Mouse (Mus musculus): Measurements from ENCODE around the gene Dusp18. TPM values are rescaled to one million over a fixed set of nuclear protein-coding genes. Genes with fewer than 3 reads are reported as not detected.

Gene Dusp18
- polyA plus RNA-seq, 1 experiment from 2014 or later, result 11.5 TPM

DNA sequence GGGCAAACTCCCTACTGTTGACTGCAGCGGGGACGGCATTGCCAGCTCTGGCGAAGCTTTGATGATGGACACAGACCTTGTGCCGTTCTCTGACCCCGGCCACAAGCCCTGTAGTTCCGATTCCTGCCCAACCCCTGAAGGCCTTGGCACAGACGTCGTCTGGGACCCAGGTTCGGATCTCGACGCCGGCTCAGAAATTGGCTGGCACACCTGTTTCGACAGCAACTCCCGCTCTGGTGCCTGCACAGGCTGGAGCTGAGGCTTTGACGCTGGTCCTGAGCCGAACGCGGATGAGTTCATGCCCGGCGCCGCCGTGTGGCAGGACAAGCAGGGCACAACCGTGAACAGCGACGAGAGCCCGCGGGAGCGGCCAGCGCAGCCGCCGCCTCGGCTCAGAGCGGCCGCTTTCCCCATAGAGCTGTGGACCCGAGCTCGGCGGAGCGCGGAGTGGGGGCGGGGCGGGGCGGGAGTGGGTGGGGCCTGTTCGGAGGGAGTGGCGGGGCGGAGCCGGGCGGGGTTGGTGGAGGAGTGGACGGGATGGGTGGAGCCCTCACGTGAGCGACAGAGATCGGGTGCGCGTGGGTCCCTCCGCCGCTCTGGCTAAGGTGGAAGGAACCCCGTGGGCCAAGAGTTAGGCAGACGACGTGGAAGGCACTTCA lies 31.5 kb upstream of the Dusp18 start, which contains the start of gene Osbp2:
TSS of gene Osbp2 (minus strand) at position 450 of the 659 bp plus-strand sequence.
- 5% methylated on average over 53 of the region's 58 CpGs for WGBS
- H3K4me2 ChIP-seq (ENCODE audit: low read length), result peak within 1 kb of the TSS; percentile 90
- H3K9ac ChIP-seq (ENCODE audit: low read length), result peak within 1 kb of the TSS; percentile 65
- H3K27me3 ChIP-seq (ENCODE audit: control insufficient read depth, insufficient read depth, low read length), result peaks cover 26% of the 10 kb centered on the region
- H3K9me3 ChIP-seq (ENCODE audit: control insufficient read depth, low read length), result no peaks in the 10 kb centered on the region
- H3K27ac ChIP-seq (replicated peaks in 1 of 2; ENCODE audit: control insufficient read depth in 1 of 2, insufficient read depth in 1 of 2, low read depth in 2 of 2, low read length in 2 of 2), result no peak within 1 kb of the TSS
- ATAC-seq (ENCODE audit: insufficient number of reproducible peaks, insufficient read depth, low FRiP score, low read depth), result peak; percentile 93
- peaks cover 7 to 10% of the 10 kb centered on the region in 2 experiments; a peak in 3 of 4 replicates for H3K4me1 ChIP-seq (ENCODE audit: control insufficient read depth in 2 of 2, insufficient read depth in 2 of 2, low read length in 2 of 2)
- no peaks in the 10 kb centered on the region for H3K36me3 ChIP-seq (ENCODE audit: control insufficient read depth, insufficient read depth, low read length)
- peak within 1 kb of the TSS; percentile 49 to 55 for H3K4me3 ChIP-seq (ENCODE audit: control insufficient read depth in 1 of 2, insufficient read depth in 1 of 2, low read depth in 1 of 2, low read length in 2 of 2)

DNA sequence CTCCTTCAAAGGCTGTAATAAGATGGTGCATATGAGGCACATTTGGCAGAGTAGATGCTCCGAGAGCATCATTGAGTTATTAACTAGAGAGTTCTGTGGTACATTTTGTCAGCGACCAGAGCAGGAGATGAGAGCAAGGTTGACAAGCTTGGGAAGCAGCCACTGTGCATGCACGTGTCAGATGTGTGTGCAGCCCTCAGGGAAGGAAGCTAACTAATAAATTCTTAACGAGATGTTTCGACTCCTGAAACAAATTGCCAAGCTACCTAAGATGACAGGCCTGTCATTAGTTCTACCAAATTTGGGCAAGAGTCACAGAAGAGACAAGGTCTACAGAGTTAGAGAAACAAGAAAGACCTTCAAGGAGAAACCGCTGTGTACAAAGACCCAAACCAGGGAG lies 30.7 kb upstream of the Dusp18 start:
- Histone ChIP-seq H3K4me1 (ENCODE audit: control insufficient read depth in 2 of 2, insufficient read depth in 2 of 2, low read length in 2 of 2) (peaks cover 7 to 10% of the 10 kb centered on the region in 2 experiments; a peak in 3 of 4 replicates), H3K27me3 (ENCODE audit: control insufficient read depth, insufficient read depth, low read length) (peaks cover 26% of the 10 kb centered on the region)
- no peak for ATAC-seq (ENCODE audit: insufficient number of reproducible peaks, insufficient read depth, low FRiP score, low read depth)

GRCm38 (mm10) chr11:3876419-3876818 lies 18.6 kb upstream of the Dusp18 start:
- Histone ChIP-seq H3K27me3 (ENCODE audit: control insufficient read depth, insufficient read depth, low read length) (no peaks in the 10 kb centered on the region), H3K4me3 (ENCODE audit: control insufficient read depth in 1 of 2, insufficient read depth in 1 of 2, low read depth in 1 of 2, low read length in 2 of 2) (no peak overlapping the region), H3K27ac (replicated peaks in 1 of 2; ENCODE audit: control insufficient read depth in 1 of 2, insufficient read depth in 1 of 2, low read depth in 2 of 2, low read length in 2 of 2) (no peak overlapping the region), H3K4me2 (ENCODE audit: low read length) (no peak overlapping the region), H3K4me1 (ENCODE audit: control insufficient read depth in 2 of 2, insufficient read depth in 2 of 2, low read length in 2 of 2) (no peaks in the 10 kb centered on the region), H3K9me3 (ENCODE audit: control insufficient read depth, low read length) (no peaks in the 10 kb centered on the region), H3K9ac (ENCODE audit: low read length) (no peak overlapping the region), H3K36me3 (ENCODE audit: control insufficient read depth, insufficient read depth, low read length) (no peaks in the 10 kb centered on the region)
- 71% methylated on average over 6 of the region's 6 CpGs for WGBS
- ATAC-seq (ENCODE audit: insufficient number of reproducible peaks, insufficient read depth, low FRiP score, low read depth), result no peak

More for the DNA sequence above, 30.7 kb upstream of the Dusp18 start:
- Histone ChIP-seq H3K36me3 (ENCODE audit: control insufficient read depth, insufficient read depth, low read length) (no peaks in the 10 kb centered on the region), H3K9me3 (ENCODE audit: control insufficient read depth, low read length) (no peaks in the 10 kb centered on the region), H3K27ac (replicated peaks in 1 of 2; ENCODE audit: control insufficient read depth in 1 of 2, insufficient read depth in 1 of 2, low read depth in 2 of 2, low read length in 2 of 2) (no peak overlapping the region), H3K9ac (ENCODE audit: low read length) (no peak overlapping the region), H3K4me3 (ENCODE audit: control insufficient read depth in 1 of 2, insufficient read depth in 1 of 2, low read depth in 1 of 2, low read length in 2 of 2) (peak overlapping the region in 1 of 2 experiments; percentile 49; a peak in 2 of 4 replicates), H3K4me2 (ENCODE audit: low read length) (peak overlapping the region; percentile 90)
- WGBS, result 47% methylated on average over 6 of the region's 6 CpGs

- WGBS, result 63% methylated on average over 7 of the region's 7 CpGs
- H3K4me2 ChIP-seq (ENCODE audit: low read length), result no peak overlapping the region
- no peak for ATAC-seq (ENCODE audit: insufficient number of reproducible peaks, insufficient read depth, low FRiP score, low read depth)
These were observed 16.4 kb upstream of the Dusp18 start for GRCm38 (mm10) chr11:3878660-3879059.

GRCm38 (mm10) chr11:3879836-3880235 lies 15.2 kb upstream of the Dusp18 start:
- H3K27ac ChIP-seq (replicated peaks in 1 of 2; ENCODE audit: control insufficient read depth in 1 of 2, insufficient read depth in 1 of 2, low read depth in 2 of 2, low read length in 2 of 2), result no peak overlapping the region
- no peak for ATAC-seq (ENCODE audit: insufficient number of reproducible peaks, insufficient read depth, low FRiP score, low read depth)
- WGBS, result 38% methylated on average over 2 of the region's 2 CpGs

More at GRCm38 (mm10) chr11:3878660-3879059, 16.4 kb upstream of the Dusp18 start:
- no peaks in the 10 kb centered on the region for H3K4me1 ChIP-seq (ENCODE audit: control insufficient read depth in 2 of 2, insufficient read depth in 2 of 2, low read length in 2 of 2)
- H3K9me3 ChIP-seq (ENCODE audit: control insufficient read depth, low read length), result no peaks in the 10 kb centered on the region
- H3K27me3 ChIP-seq (ENCODE audit: control insufficient read depth, insufficient read depth, low read length), result no peaks in the 10 kb centered on the region
- no peaks in the 10 kb centered on the region for H3K36me3 ChIP-seq (ENCODE audit: control insufficient read depth, insufficient read depth, low read length)
- H3K9ac ChIP-seq (ENCODE audit: low read length), result no peak overlapping the region
- no peak overlapping the region for H3K27ac ChIP-seq (replicated peaks in 1 of 2; ENCODE audit: control insufficient read depth in 1 of 2, insufficient read depth in 1 of 2, low read depth in 2 of 2, low read length in 2 of 2)
- H3K4me3 ChIP-seq (ENCODE audit: control insufficient read depth in 1 of 2, insufficient read depth in 1 of 2, low read depth in 1 of 2, low read length in 2 of 2), result no peak overlapping the region

GRCm38 (mm10) chr11:3883711-3884110 lies 11.3 kb upstream of the Dusp18 start:
- no peaks in the 10 kb centered on the region for H3K27me3 ChIP-seq (ENCODE audit: control insufficient read depth, insufficient read depth, low read length)
- ATAC-seq (ENCODE audit: insufficient number of reproducible peaks, insufficient read depth, low FRiP score, low read depth), result no peak
- H3K27ac ChIP-seq (replicated peaks in 1 of 2; ENCODE audit: control insufficient read depth in 1 of 2, insufficient read depth in 1 of 2, low read depth in 2 of 2, low read length in 2 of 2), result no peak overlapping the region
- no peak overlapping the region for H3K4me3 ChIP-seq (ENCODE audit: control insufficient read depth in 1 of 2, insufficient read depth in 1 of 2, low read depth in 1 of 2, low read length in 2 of 2)
- H3K9ac ChIP-seq (ENCODE audit: low read length), result no peak overlapping the region
- no peak overlapping the region for H3K4me2 ChIP-seq (ENCODE audit: low read length)
- no peaks in the 10 kb centered on the region for H3K4me1 ChIP-seq (ENCODE audit: control insufficient read depth in 2 of 2, insufficient read depth in 2 of 2, low read length in 2 of 2)
- 84% methylated on average over 3 of the region's 3 CpGs for WGBS
- no peaks in the 10 kb centered on the region for H3K36me3 ChIP-seq (ENCODE audit: control insufficient read depth, insufficient read depth, low read length)
- H3K9me3 ChIP-seq (ENCODE audit: control insufficient read depth, low read length), result no peaks in the 10 kb centered on the region

More at GRCm38 (mm10) chr11:3879836-3880235, 15.2 kb upstream of the Dusp18 start:
- Histone ChIP-seq H3K36me3 (ENCODE audit: control insufficient read depth, insufficient read depth, low read length) (no peaks in the 10 kb centered on the region), H3K4me2 (ENCODE audit: low read length) (no peak overlapping the region), H3K4me3 (ENCODE audit: control insufficient read depth in 1 of 2, insufficient read depth in 1 of 2, low read depth in 1 of 2, low read length in 2 of 2) (no peak overlapping the region), H3K4me1 (ENCODE audit: control insufficient read depth in 2 of 2, insufficient read depth in 2 of 2, low read length in 2 of 2) (no peaks in the 10 kb centered on the region), H3K27me3 (ENCODE audit: control insufficient read depth, insufficient read depth, low read length) (no peaks in the 10 kb centered on the region), H3K9me3 (ENCODE audit: control insufficient read depth, low read length) (no peaks in the 10 kb centered on the region), H3K9ac (ENCODE audit: low read length) (no peak overlapping the region)

DNA sequence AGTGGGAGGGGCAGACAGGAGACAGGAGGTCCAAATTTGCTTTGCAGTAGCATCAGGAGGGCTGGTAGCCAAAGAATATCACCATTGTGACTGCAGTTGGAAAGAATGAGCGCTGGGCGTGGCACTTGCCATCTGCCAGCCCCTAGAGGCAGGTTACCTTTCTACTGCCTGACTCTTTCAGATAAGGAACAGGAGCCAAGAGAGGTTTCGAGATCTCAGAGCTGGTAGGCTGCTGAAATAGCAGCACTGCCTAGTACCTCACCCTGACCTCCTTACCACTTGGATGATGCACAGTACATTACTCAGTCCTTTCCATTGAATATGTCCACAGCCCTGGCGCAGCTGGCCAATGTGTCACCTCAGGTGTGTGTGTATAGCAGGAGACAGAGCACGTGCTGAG lies 7.7 kb upstream of the Dusp18 start:
- WGBS, result 61% methylated on average over 5 of the region's 5 CpGs
- H3K9ac ChIP-seq (ENCODE audit: low read length), result no peak overlapping the region
- no peaks in the 10 kb centered on the region for H3K27me3 ChIP-seq (ENCODE audit: control insufficient read depth, insufficient read depth, low read length)
- no peak overlapping the region for H3K4me2 ChIP-seq (ENCODE audit: low read length)
- H3K4me3 ChIP-seq (ENCODE audit: control insufficient read depth in 1 of 2, insufficient read depth in 1 of 2, low read depth in 1 of 2, low read length in 2 of 2), result no peak overlapping the region
- no peak overlapping the region for H3K27ac ChIP-seq (replicated peaks in 1 of 2; ENCODE audit: control insufficient read depth in 1 of 2, insufficient read depth in 1 of 2, low read depth in 2 of 2, low read length in 2 of 2)
- no peaks in the 10 kb centered on the region for H3K36me3 ChIP-seq (ENCODE audit: control insufficient read depth, insufficient read depth, low read length)
- no peaks in the 10 kb centered on the region for H3K4me1 ChIP-seq (ENCODE audit: control insufficient read depth in 2 of 2, insufficient read depth in 2 of 2, low read length in 2 of 2)
- H3K9me3 ChIP-seq (ENCODE audit: control insufficient read depth, low read length), result no peaks in the 10 kb centered on the region
- ATAC-seq (ENCODE audit: insufficient number of reproducible peaks, insufficient read depth, low FRiP score, low read depth), result peak; percentile 55; the same call in 1 of the 2 replicates
